Mouse (Mus musculus): ENCODE measurements at regions not wholly inside any gene's neighbourhood (a gene's known extent, or its start where the extent isn't known, plus 50 kb on each side); places are given as distances from the start of the nearest gene placed in this dataset.

DNA sequence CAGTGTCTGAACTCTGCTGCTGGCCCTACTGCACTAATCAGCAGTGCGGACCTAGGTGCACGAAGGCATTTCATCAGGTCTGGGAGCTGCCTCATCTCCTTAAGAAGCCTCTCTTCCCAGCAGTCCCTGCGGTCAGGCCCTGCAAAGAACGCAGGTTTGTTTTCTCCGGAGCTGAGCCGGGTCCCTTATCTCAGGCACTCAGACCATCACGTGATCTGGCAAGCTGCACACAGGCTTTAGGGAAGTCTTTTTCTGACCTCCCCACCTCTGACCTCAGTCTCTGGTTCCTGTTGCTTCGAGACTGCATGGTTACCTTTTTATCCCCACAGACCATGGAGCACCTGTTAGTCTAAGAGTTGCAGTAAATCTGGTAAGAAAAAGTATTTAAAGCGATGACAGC, 59.8 kb upstream of the Cpeb4 start:
- Histone ChIP-seq H3K9ac (replicated peaks; ENCODE audit: low read length) (no peak overlapping the region), H3K4me1 (ENCODE audit: insufficient read depth, low read length) (peaks cover 24% of the 10 kb centered on the region), H3K4me2 (replicated peaks; ENCODE audit: low read depth, low read length) (no peak overlapping the region), H3K4me3 (ENCODE audit: low read length) (no peak overlapping the region), H3K9me3 (ENCODE audit: low read length) (no peaks in the 10 kb centered on the region), H3K27ac (ENCODE audit: low read length) (no peak overlapping the region), H3K36me3 (ENCODE audit: insufficient read depth, low read length) (no peaks in the 10 kb centered on the region), H3K27me3 (ENCODE audit: insufficient read depth, low read length) (no peaks in the 10 kb centered on the region)
- no peak for ATAC-seq (ENCODE audit: low FRiP score, low TSS enrichment)
- WGBS: 68% methylated on average over 9 of the region's 9 CpGs

DNA sequence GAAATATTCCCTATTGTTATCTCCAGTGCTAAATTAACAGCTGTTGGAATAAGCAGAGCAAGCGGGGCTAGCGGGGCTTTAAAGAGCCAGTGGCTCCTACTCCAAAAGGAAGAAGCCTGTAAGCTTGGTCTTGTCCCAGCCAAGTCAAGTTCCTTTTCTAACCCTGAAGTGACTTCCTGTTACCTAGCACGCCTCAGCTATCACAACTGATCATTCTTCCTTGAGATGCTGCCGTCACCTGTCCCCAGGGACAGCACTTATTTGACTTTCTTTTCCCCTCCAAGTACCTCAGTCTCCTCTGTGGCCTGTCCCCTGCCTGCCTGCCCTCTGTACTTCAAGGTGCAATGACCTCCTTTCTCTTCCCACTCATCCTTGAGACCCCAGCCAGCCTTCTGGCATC, 57.4 kb upstream of the Cpeb4 start:
- no peaks in the 10 kb centered on the region for H3K27me3 ChIP-seq (ENCODE audit: insufficient read depth, low read length)
- no peak for ATAC-seq (ENCODE audit: low FRiP score, low TSS enrichment)
- 86% methylated on average over 4 of the region's 4 CpGs for WGBS
- no peak overlapping the region for H3K27ac ChIP-seq (ENCODE audit: low read length)
- no peaks in the 10 kb centered on the region for H3K36me3 ChIP-seq (ENCODE audit: insufficient read depth, low read length)
- no peak overlapping the region for H3K4me3 ChIP-seq (ENCODE audit: low read length)
- peaks cover 9% of the 10 kb centered on the region; the same call in 1 of the 2 replicates for H3K4me1 ChIP-seq (ENCODE audit: insufficient read depth, low read length)
- H3K9me3 ChIP-seq (ENCODE audit: low read length): no peaks in the 10 kb centered on the region
- H3K4me2 ChIP-seq (replicated peaks; ENCODE audit: low read depth, low read length): no peak overlapping the region
- H3K9ac ChIP-seq (replicated peaks; ENCODE audit: low read length): no peak overlapping the region

DNA sequence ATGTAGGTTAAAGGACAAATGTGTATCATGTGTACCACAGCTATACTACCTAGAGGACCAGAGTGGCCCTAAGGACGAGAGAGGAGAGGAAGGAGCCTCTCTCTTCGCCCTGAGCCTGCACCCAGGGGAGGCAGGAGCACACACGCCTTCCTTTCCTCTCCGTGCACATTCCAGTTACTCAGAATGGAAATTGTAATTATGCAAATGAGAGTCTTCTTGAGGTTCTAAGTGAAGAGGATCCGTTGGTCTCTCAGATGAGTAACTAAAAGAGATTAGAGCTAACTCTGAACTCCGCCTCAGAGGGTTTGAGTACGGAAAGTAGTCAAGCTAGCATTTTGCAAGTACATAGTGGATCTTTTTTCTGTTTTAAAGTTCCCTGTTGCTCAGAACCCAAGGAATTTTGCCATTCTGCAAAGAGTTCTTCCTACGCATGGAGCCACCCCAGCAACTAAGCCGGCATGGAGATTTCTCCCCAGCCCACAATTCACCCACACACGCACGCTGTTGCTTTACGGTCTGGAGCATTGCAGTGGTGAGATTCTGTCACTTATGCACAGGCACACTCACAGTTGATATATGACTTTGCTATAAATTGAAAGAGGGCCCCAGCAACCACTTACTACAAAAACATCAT, 56.0 kb upstream of the Cpeb4 start:
- Histone ChIP-seq H3K4me2 (replicated peaks; ENCODE audit: low read depth, low read length) (no peak overlapping the region), H3K27ac (ENCODE audit: low read length) (no peak overlapping the region), H3K4me1 (ENCODE audit: insufficient read depth, low read length) (no peaks in the 10 kb centered on the region), H3K9me3 (ENCODE audit: low read length) (no peaks in the 10 kb centered on the region), H3K36me3 (ENCODE audit: insufficient read depth, low read length) (no peaks in the 10 kb centered on the region), H3K27me3 (ENCODE audit: insufficient read depth, low read length) (no peaks in the 10 kb centered on the region), H3K4me3 (ENCODE audit: low read length) (no peak overlapping the region), H3K9ac (replicated peaks; ENCODE audit: low read length) (no peak overlapping the region)
- ATAC-seq (ENCODE audit: low FRiP score, low TSS enrichment): no peak
- 52% methylated on average over 12 of the region's 12 CpGs for WGBS

DNA sequence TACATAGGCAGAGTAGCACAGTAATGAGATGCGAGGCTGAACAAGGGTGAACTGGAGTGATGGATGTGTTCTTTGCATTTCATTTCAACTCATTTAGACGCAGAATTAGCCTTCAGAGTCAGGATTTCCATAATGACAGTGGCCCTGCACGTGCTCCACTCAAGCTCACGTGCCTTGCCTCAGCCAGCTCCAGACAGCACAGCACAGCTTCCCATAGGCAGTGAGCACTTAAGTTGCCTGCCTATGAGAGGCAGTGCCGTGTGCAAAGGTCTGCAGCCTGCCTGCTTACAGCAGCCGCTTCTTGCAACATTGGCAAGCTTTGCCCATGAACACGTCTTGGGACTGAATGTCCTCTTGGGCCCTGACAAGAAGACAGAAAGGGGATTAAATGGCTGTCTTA, 54.0 kb upstream of the Cpeb4 start:
- WGBS: 83% methylated on average over 7 of the region's 7 CpGs
- Histone ChIP-seq H3K9ac (replicated peaks; ENCODE audit: low read length) (no peak overlapping the region), H3K36me3 (ENCODE audit: insufficient read depth, low read length) (no peaks in the 10 kb centered on the region), H3K9me3 (ENCODE audit: low read length) (no peaks in the 10 kb centered on the region), H3K4me2 (replicated peaks; ENCODE audit: low read depth, low read length) (no peak overlapping the region), H3K27me3 (ENCODE audit: insufficient read depth, low read length) (no peaks in the 10 kb centered on the region), H3K27ac (ENCODE audit: low read length) (no peak overlapping the region), H3K4me1 (ENCODE audit: insufficient read depth, low read length) (peaks cover 18% of the 10 kb centered on the region), H3K4me3 (ENCODE audit: low read length) (no peak overlapping the region)
- no peak for ATAC-seq (ENCODE audit: low FRiP score, low TSS enrichment)

DNA sequence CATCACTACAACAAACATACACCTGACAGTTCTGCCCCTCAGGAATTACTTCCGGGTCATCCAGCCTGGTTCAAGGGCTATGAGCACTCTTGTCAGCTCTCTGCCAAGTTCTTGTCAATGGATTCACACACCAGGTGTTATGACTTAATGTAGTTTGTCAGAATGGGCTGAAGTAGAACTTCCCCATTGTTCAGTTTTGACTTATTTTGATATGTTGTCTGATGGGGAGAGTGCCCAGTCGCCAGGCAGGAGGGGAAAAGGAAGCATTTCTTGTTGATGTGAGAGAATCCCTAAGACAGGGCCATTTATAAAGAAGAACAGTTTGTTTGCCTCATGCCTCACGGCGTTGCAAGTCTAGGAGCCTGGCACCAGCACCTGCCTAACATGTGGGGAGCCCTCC, 52.0 kb upstream of the Cpeb4 start:
- Histone ChIP-seq H3K4me3 (ENCODE audit: low read length) (no peak overlapping the region), H3K9me3 (ENCODE audit: low read length) (no peaks in the 10 kb centered on the region), H3K4me1 (ENCODE audit: insufficient read depth, low read length) (peaks cover 28% of the 10 kb centered on the region), H3K9ac (replicated peaks; ENCODE audit: low read length) (no peak overlapping the region), H3K27ac (ENCODE audit: low read length) (no peak overlapping the region), H3K27me3 (ENCODE audit: insufficient read depth, low read length) (no peaks in the 10 kb centered on the region), H3K36me3 (ENCODE audit: insufficient read depth, low read length) (no peaks in the 10 kb centered on the region), H3K4me2 (replicated peaks; ENCODE audit: low read depth, low read length) (no peak overlapping the region)
- no peak for ATAC-seq (ENCODE audit: low FRiP score, low TSS enrichment)
- 86% methylated on average over 4 of the region's 4 CpGs for WGBS

DNA sequence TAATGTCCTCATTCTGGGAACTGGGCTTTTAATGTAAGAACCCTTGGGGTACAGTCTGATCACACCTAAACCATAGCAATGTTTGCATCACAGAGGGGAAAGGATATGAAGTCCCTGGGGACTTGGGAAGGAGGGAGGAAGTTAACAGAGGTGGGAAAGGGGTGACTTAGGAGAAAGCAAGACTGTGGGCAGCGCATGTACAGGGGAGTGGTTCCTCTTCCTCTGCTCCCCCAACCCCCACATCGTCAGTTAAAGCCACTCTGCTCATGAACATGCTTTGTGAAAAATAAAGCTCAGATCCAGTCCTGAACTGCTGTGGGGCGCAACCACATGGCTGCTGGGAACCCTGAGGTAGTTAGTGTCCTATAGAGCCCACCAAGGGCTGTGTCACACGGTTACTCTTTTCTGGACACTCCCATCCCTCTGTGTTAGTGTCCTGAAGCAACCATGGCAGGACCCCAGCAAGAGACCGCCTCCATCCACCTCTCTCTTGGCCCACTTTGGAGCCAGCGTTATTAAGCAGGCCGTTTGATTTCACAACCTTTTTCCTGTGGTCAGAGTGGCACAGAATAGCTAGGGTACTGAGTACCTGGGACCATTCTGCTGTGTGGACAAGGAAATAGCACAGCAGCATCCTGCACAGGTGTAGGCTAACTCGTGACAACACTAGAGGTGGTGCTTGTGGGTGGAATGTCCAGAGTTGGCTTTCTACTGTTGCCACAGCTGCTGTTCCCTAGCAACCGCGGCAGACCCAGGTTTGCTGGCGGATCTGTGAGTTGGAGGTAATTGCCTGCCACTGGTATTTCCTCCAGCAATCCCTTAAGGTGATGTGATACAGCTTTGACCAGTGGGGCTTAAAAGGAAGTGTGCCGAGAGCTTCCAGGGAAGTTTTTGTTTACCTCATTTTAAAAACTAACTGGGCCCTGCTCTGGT, 50.3 kb upstream of the Cpeb4 start:
- Histone ChIP-seq H3K27ac (ENCODE audit: low read length) (peak overlapping the region; percentile 64), H3K4me3 (ENCODE audit: low read length) (no peak overlapping the region), H3K4me1 (ENCODE audit: insufficient read depth, low read length) (peaks cover 28% of the 10 kb centered on the region), H3K27me3 (ENCODE audit: insufficient read depth, low read length) (no peaks in the 10 kb centered on the region), H3K9ac (replicated peaks; ENCODE audit: low read length) (no peak overlapping the region), H3K36me3 (ENCODE audit: insufficient read depth, low read length) (no peaks in the 10 kb centered on the region), H3K9me3 (ENCODE audit: low read length) (no peaks in the 10 kb centered on the region), H3K4me2 (replicated peaks; ENCODE audit: low read depth, low read length) (no peak overlapping the region)
- ATAC-seq (ENCODE audit: low FRiP score, low TSS enrichment): peak; percentile 83
- WGBS: 40% methylated on average over 12 of the region's 12 CpGs
